Mouse (Mus musculus) lung, embryonic 14.5 days (tissue): ENCODE results near the gene Nav3. TPM values are rescaled to one million over a fixed set of nuclear protein-coding genes. Genes with fewer than 3 reads are reported as not detected.

ENCODE experiments used
- ATAC-seq: fragments of 200-750 bp; cut with Nextera tagmentation; 2 replicates; pipeline ENCODE4 v1.8.0; 2017; ENCODE audit warnings: mild to moderate bottlenecking, moderate TSS enrichment, moderate library complexity; ENCODE audit not compliant: insufficient read depth
- DNase-seq: peaks from one replicate; pipeline ENCODE4 v3.0.0-alpha.2; 2015
- H3K27ac ChIP-seq: fragments of 300-500 bp; sonication (generic); 2 replicates; pipeline ENCODE4 v1.5.1; 2014; ENCODE audit warnings: low read depth, mild to moderate bottlenecking, moderate library complexity
- H3K27me3 ChIP-seq: fragments of 300-500 bp; sonication (generic); 2 replicates; pipeline ENCODE4 v1.6.1; 2014; ENCODE audit warnings: low read length, control low read depth; ENCODE audit not compliant: insufficient read depth
- H3K36me3 ChIP-seq: fragments of 300-500 bp; sonication (generic); 2 replicates; pipeline ENCODE4 v1.6.1; 2014; ENCODE audit warnings: control low read depth; ENCODE audit not compliant: insufficient read depth
- H3K4me1 ChIP-seq: fragments of 300-500 bp; sonication (generic); 2 replicates; pipeline ENCODE4 v1.6.1; 2014; ENCODE audit warnings: antibody characterized with exemption, control low read depth; ENCODE audit not compliant: insufficient read depth
- H3K4me2 ChIP-seq: fragments of 300-500 bp; sonication (generic); 2 replicates; pipeline ENCODE4 v1.6.1; 2014; ENCODE audit warnings: mild to moderate bottlenecking
- H3K4me3 ChIP-seq: fragments of 300-500 bp; sonication (generic); 2 replicates; pipeline ENCODE4 v1.5.1; 2014; ENCODE audit warnings: low read depth, low read length
- H3K9ac ChIP-seq: fragments of 300-500 bp; sonication (generic); 2 replicates; pipeline ENCODE4 v1.6.1; 2014
- H3K9me3 ChIP-seq: fragments of 300-500 bp; sonication (generic); 2 replicates; pipeline ENCODE4 v1.6.1; 2016; ENCODE audit warnings: low read depth, low read length, control low read depth
- CTCF ChIP-seq: IDR thresholded peaks from 2 replicates; pipeline ENCODE4 v1.5.1; 2016; ENCODE audit warnings: antibody characterized with exemption, low read depth
- WGBS: fragments of 180-500 bp; shearing (Covaris S2); extraction: QIAGEN DNeasy Blood & Tissue Kit; methylation state at CpG from one replicate; pipeline ENCODE4 v1.1.7; 2014; 5-methylcytosine and 5-hydroxymethylcytosine counted together
- polyA plus RNA-seq: library from polyadenylated mRNA; unstranded; fragments of >200 nt; fragmentation: Nextera tagmentation; extraction: Ambion mirVana; gene quantifications from 2 replicates; pipeline ENCODE4 v1.2.1, GENCODE M21; 2014

The Nav3 gene
- polyA plus RNA-seq, 1 experiment from 2014 or later = 3.7 TPM

- DNase-seq = no peak
- Histone ChIP-seq H3K27me3 (no peaks in the 10 kb centered on the region), H3K4me2 (no peak overlapping the region), H3K4me1 (no peaks in the 10 kb centered on the region), H3K9ac (no peak overlapping the region), H3K27ac (no peak overlapping the region), H3K9me3 (no peaks in the 10 kb centered on the region), H3K4me3 (no peak overlapping the region), H3K36me3 (no peaks in the 10 kb centered on the region)
- TF ChIP-seq CTCF = no peak
- WGBS = 64% methylated on average over 2 of the region's 2 CpGs
- ATAC-seq = no peak
These were observed 714.3 kb downstream of the Nav3 start for GRCm38 (mm10) chr10:109741664-109742063.

- H3K4me2 ChIP-seq = no peak overlapping the region
- H3K4me1 ChIP-seq = no peaks in the 10 kb centered on the region
- no peak for TF ChIP-seq CTCF
- no peak overlapping the region for H3K27ac ChIP-seq
- H3K9ac ChIP-seq = no peak overlapping the region
- H3K27me3 ChIP-seq = no peaks in the 10 kb centered on the region
- no peaks in the 10 kb centered on the region for H3K9me3 ChIP-seq
- WGBS = 59% methylated on average over 3 of the region's 3 CpGs
- ATAC-seq (no peak), DNase-seq (no peak)
- H3K4me3 ChIP-seq = no peak overlapping the region
- H3K36me3 ChIP-seq = no peaks in the 10 kb centered on the region
These were observed 715.7 kb downstream of the Nav3 start for GRCm38 (mm10) chr10:109740326-109740725.

- Histone ChIP-seq H3K4me2 (no peak overlapping the region), H3K9ac (no peak overlapping the region), H3K9me3 (no peaks in the 10 kb centered on the region), H3K27me3 (no peaks in the 10 kb centered on the region), H3K36me3 (no peaks in the 10 kb centered on the region), H3K4me1 (no peaks in the 10 kb centered on the region), H3K4me3 (no peak overlapping the region), H3K27ac (no peak overlapping the region)
- 70% methylated on average over 5 of the region's 5 CpGs for WGBS
- DNase-seq (no peak), ATAC-seq (no peak)
- no peak for TF ChIP-seq CTCF
These were observed 732.4 kb downstream of the Nav3 start for GRCm38 (mm10) chr10:109723646-109724045.

- Histone ChIP-seq H3K4me3 (no peak overlapping the region), H3K4me1 (no peaks in the 10 kb centered on the region), H3K9me3 (no peaks in the 10 kb centered on the region), H3K27me3 (no peaks in the 10 kb centered on the region), H3K36me3 (no peaks in the 10 kb centered on the region), H3K9ac (no peak overlapping the region), H3K4me2 (no peak overlapping the region), H3K27ac (no peak overlapping the region)
- no peak for ATAC-seq
- no peak for DNase-seq
- WGBS = 74% methylated on average over 2 of the region's 2 CpGs
- no peak for TF ChIP-seq CTCF
These were observed 737.2 kb downstream of the Nav3 start for GRCm38 (mm10) chr10:109718808-109719207.

GRCm38 (mm10) chr10:109718390-109718789 lies 737.6 kb downstream of the Nav3 start:
- DNase-seq (no peak), ATAC-seq (no peak)
- Histone ChIP-seq H3K4me2 (no peak overlapping the region), H3K36me3 (no peaks in the 10 kb centered on the region), H3K9ac (no peak overlapping the region), H3K27me3 (no peaks in the 10 kb centered on the region), H3K4me1 (no peaks in the 10 kb centered on the region), H3K27ac (no peak overlapping the region), H3K4me3 (no peak overlapping the region), H3K9me3 (no peaks in the 10 kb centered on the region)
- no peak for TF ChIP-seq CTCF
- WGBS = 81% methylated on average over 5 of the region's 5 CpGs

GRCm38 (mm10) chr10:109713001-109713400 lies 743.0 kb downstream of the Nav3 start:
- peak; percentile 62; the same call in 1 of the 2 replicates for ATAC-seq
- H3K4me1 ChIP-seq = no peaks in the 10 kb centered on the region
- peak; percentile 67 for DNase-seq
- H3K9me3 ChIP-seq = no peaks in the 10 kb centered on the region
- no peak overlapping the region for H3K4me3 ChIP-seq
- H3K36me3 ChIP-seq = no peaks in the 10 kb centered on the region
- no peaks in the 10 kb centered on the region for H3K27me3 ChIP-seq
- WGBS = 32% methylated on average over 5 of the region's 5 CpGs
- H3K9ac ChIP-seq = no peak overlapping the region
- H3K27ac ChIP-seq = no peak overlapping the region
- TF ChIP-seq CTCF = peak; percentile 66
- H3K4me2 ChIP-seq = no peak overlapping the region

GRCm38 (mm10) chr10:109699771-109700335 lies 756.2 kb downstream of the Nav3 start:
- no peak overlapping the region for H3K4me2 ChIP-seq
- no peak overlapping the region for H3K27ac ChIP-seq
- H3K9me3 ChIP-seq = no peaks in the 10 kb centered on the region
- DNase-seq = no peak
- H3K4me1 ChIP-seq = no peaks in the 10 kb centered on the region
- no peak overlapping the region for H3K9ac ChIP-seq
- no peak overlapping the region for H3K4me3 ChIP-seq
- ATAC-seq = no peak
- H3K36me3 ChIP-seq = no peaks in the 10 kb centered on the region
- no peak for TF ChIP-seq CTCF
- 40% methylated on average over 3 of the region's 3 CpGs for WGBS
- no peaks in the 10 kb centered on the region for H3K27me3 ChIP-seq

- 62% methylated on average over 3 of the region's 3 CpGs for WGBS
- no peaks in the 10 kb centered on the region for H3K27me3 ChIP-seq
- H3K36me3 ChIP-seq = no peaks in the 10 kb centered on the region
- H3K9ac ChIP-seq = no peak overlapping the region
- H3K4me2 ChIP-seq = no peak overlapping the region
- H3K9me3 ChIP-seq = no peaks in the 10 kb centered on the region
- no peaks in the 10 kb centered on the region for H3K4me1 ChIP-seq
- ATAC-seq (no peak), DNase-seq (no peak)
- H3K4me3 ChIP-seq = no peak overlapping the region
- H3K27ac ChIP-seq = no peak overlapping the region
- TF ChIP-seq CTCF = no peak
These were observed 765.4 kb downstream of the Nav3 start for GRCm38 (mm10) chr10:109690564-109690963.
